Comparison of ENCODE assay signal across 24 mouse cellular contexts in genomic region chr7:38054246-38054645, GRCm38 (mm10).
"Had no signal": no experiment of that assay in that cellular context is flagged by ENCODE, and none has a peak within 500 bp of the region (broad histone marks: within the 10 kb centered on the region; RNA-seq: fewer than 3 reads in every experiment).

No protein-coding gene starts in this region.

- H3K4me1 ChIP-seq: limb, embryonic 10.5 days; limb, embryonic 13.5 days; liver, embryonic 15.5 days; lung, embryonic 15.5 days; midbrain, embryonic 12.5 days; midbrain, embryonic 15.5 days; neural tube, embryonic 12.5 days; neural tube, embryonic 15.5 days had no signal

- H3K27me3 ChIP-seq: liver, embryonic 15.5 days; midbrain, embryonic 15.5 days; neural tube, embryonic 12.5 days; neural tube, embryonic 15.5 days had no signal

- H3K36me3 ChIP-seq: limb, embryonic 10.5 days; limb, embryonic 13.5 days; liver, embryonic 12.5 days; liver, embryonic 15.5 days; lung, embryonic 15.5 days; midbrain, embryonic 12.5 days; midbrain, embryonic 15.5 days; neural tube, embryonic 12.5 days; neural tube, embryonic 15.5 days had no signal

- H3K9me3 ChIP-seq: limb, embryonic 10.5 days; limb, embryonic 13.5 days; liver, embryonic 12.5 days; liver, embryonic 15.5 days; lung, embryonic 15.5 days; midbrain, embryonic 12.5 days; midbrain, embryonic 15.5 days; neural tube, embryonic 12.5 days; neural tube, embryonic 15.5 days had no signal

- H3K4me3 ChIP-seq: layer of hippocampus, adult 2 months; limb, embryonic 10.5 days; limb, embryonic 13.5 days; liver, embryonic 12.5 days; liver, embryonic 15.5 days; lung, embryonic 15.5 days; midbrain, embryonic 12.5 days; midbrain, embryonic 15.5 days; neural tube, embryonic 12.5 days; neural tube, embryonic 15.5 days had no signal

- DNase-seq: kidney, adult 18-20 months; kidney, adult 9 months; kidney, postnatal 14 days; layer of hippocampus, adult 9-11 months; layer of hippocampus, postnatal 36 days; liver; lung, adult 18-20 months; lung, postnatal 14 days; right cerebral cortex, adult 18-20 months; right cerebral cortex, postnatal 14 days; right cerebral cortex, postnatal 4 days; thymus, adult 18-20 months had no signal

- H3K9ac ChIP-seq: limb, embryonic 13.5 days; liver, embryonic 12.5 days; liver, embryonic 15.5 days; lung, embryonic 15.5 days; midbrain, embryonic 12.5 days; midbrain, embryonic 15.5 days; neural tube, embryonic 12.5 days; neural tube, embryonic 15.5 days had no signal

- H3K27ac ChIP-seq: layer of hippocampus, adult 2 months; limb, embryonic 10.5 days; limb, embryonic 13.5 days; liver, embryonic 12.5 days; liver, embryonic 15.5 days; lung, embryonic 15.5 days; macrophage; midbrain, embryonic 12.5 days; midbrain, embryonic 15.5 days; neural tube, embryonic 12.5 days; neural tube, embryonic 15.5 days; stomach, postnatal 0 days had no signal
